In genomic region chr17:47924383-47925339, GRCm38 (mm10) we compare ENCODE assay signal across 1 mouse cellular context.
TF ChIP-seq lines count a peak whose summit lies in the region.

TSS of gene Foxp4 (minus strand) at chr17:47924645.

TF ChIP-seq in CH12.LX, 34 proteins besides CTCF, POLR2A, EP300 and RAD21 (continued from another document):
- TF ChIP-seq MEF2A (IDR thresholded peaks at IDR 0.05; ENCODE audit: borderline replicate concordance, low read depth, low read length): peak; percentile 27
- peak; percentile 53 for TF ChIP-seq NELFE (IDR thresholded peaks at IDR 0.05; ENCODE audit: low read depth, low read length)
- TF ChIP-seq ETS1 (conservative IDR thresholded peaks at IDR 0.05; ENCODE audit: low read depth, low read length): no peak; the same call in 1 of the 2 replicates
- no peak for TF ChIP-seq E2F4 (IDR thresholded peaks at IDR 0.05; ENCODE audit: insufficient replicate concordance, low read depth, low read length)
- TF ChIP-seq BHLHE40 (IDR thresholded peaks at IDR 0.05; ENCODE audit: low read depth, low read length): peak; percentile 65
- no peak for TF ChIP-seq PAX5 (IDR thresholded peaks at IDR 0.05; ENCODE audit: low read length)
- TF ChIP-seq USF1 (IDR thresholded peaks at IDR 0.05; ENCODE audit: low read depth, low read length): peak; percentile 54
- TF ChIP-seq TBP (conservative IDR thresholded peaks at IDR 0.05; ENCODE audit: low read depth, low read length): no peak
- peak; percentile 99 for TF ChIP-seq MXI1 (IDR thresholded peaks at IDR 0.05; ENCODE audit: low read depth, low read length)
- no peak for TF ChIP-seq GABPA (IDR thresholded peaks at IDR 0.05; ENCODE audit: insufficient replicate concordance, low read depth, low read length)
- peak; percentile 42; the same call in 1 of the 2 replicates for TF ChIP-seq TCF12 (IDR thresholded peaks at IDR 0.05; ENCODE audit: low read depth, low read length)
- TF ChIP-seq MAZ (IDR thresholded peaks at IDR 0.05; ENCODE audit: low read depth, low read length): peak; percentile 93
- no peak for TF ChIP-seq CHD1 (IDR thresholded peaks at IDR 0.05; ENCODE audit: low read depth, low read length)
- TF ChIP-seq ZNF384 (IDR thresholded peaks at IDR 0.05; ENCODE audit: low read depth, low read length): no peak
- TF ChIP-seq IRF4 (IDR thresholded peaks at IDR 0.05; ENCODE audit: low read depth, low read length): no peak; the same call in 1 of the 2 replicates
- TF ChIP-seq SMC3 (IDR thresholded peaks at IDR 0.05; ENCODE audit: low read depth, low read length): no peak
- TF ChIP-seq CHD2 (IDR thresholded peaks at IDR 0.05; ENCODE audit: low read length): peak; percentile 67; the same call in 1 of the 2 replicates
- peak; percentile 38; the same call in 1 of the 2 replicates for TF ChIP-seq ZMIZ1 (IDR thresholded peaks at IDR 0.05; ENCODE audit: low read depth, low read length)
- no peak for TF ChIP-seq KAT2A (IDR thresholded peaks at IDR 0.05; ENCODE audit: insufficient replicate concordance, low read length)
- no peak for TF ChIP-seq USF2 (conservative IDR thresholded peaks at IDR 0.05; ENCODE audit: low read depth, low read length)
- TF ChIP-seq ZC3H11A (IDR thresholded peaks at IDR 0.05; ENCODE audit: low read depth, low read length): no peak
- peak; percentile 19 for TF ChIP-seq HCFC1 (IDR thresholded peaks at IDR 0.05; ENCODE audit: low read depth, low read length)
- peak; percentile 82 for TF ChIP-seq NRF1 (IDR thresholded peaks at IDR 0.05; ENCODE audit: low read depth, low read length)
- peak; percentile 17 for TF ChIP-seq UBTF (IDR thresholded peaks at IDR 0.05; ENCODE audit: low read depth, low read length)
- TF ChIP-seq ZKSCAN1 (IDR thresholded peaks at IDR 0.05; ENCODE audit: borderline replicate concordance, low read depth, low read length): no peak
- peak; percentile 93 for TF ChIP-seq MAX (IDR thresholded peaks at IDR 0.05; ENCODE audit: low read length)
